Mouse (Mus musculus) bone marrow, adult 2 months (tissue): ENCODE data around the gene Bloc1s6.

Experiments used
- CTCF ChIP-seq: fragments of 200-500 bp; IDR thresholded peaks from 2 replicates; pipeline ENCODE4 v1.5.1; 2011; ENCODE audit warnings: low read length, control low read depth; ENCODE audit not compliant: control insufficient read depth, insufficient read depth
- POLR2A ChIP-seq: fragments of 200-500 bp; IDR thresholded peaks from 2 replicates; pipeline ENCODE4 v1.6.1; 2011; ENCODE audit warnings: low read depth, mild to moderate bottlenecking, control low read depth, low read length, borderline replicate concordance; ENCODE audit not compliant: control insufficient read depth

DNA sequence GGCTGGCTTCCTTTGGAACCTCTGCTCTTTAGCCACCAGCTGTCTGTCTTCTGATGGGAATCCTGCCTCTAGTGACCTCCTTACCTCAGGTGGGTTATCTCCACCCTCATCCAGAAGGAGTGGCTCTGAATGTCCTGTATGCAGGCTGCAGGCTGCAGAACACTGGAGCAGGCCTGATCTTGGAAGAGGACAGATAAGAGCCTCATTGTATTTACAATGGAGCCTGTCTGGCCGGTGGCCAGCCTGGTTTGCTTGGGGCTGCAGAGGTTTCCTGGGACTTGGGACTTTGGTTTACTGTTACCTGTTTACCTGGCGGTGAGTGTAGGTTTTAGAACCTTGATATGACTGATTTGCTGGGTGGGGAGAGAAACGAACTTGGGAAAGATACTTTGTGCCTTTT, 30.2 kb upstream of the Bloc1s6 start:
- no peak for TF ChIP-seq CTCF
- TF ChIP-seq POLR2A = no peak
